Mouse (Mus musculus) Muller cell, postnatal 12 days (primary cell): ENCODE results near the gene Nme7.

Source experiments
- DNase-seq: peaks from one replicate; pipeline ENCODE4 v3.0.0-alpha.2; 2015; ENCODE audit errors: inconsistent ontology term

Nme7 gene

DNA sequence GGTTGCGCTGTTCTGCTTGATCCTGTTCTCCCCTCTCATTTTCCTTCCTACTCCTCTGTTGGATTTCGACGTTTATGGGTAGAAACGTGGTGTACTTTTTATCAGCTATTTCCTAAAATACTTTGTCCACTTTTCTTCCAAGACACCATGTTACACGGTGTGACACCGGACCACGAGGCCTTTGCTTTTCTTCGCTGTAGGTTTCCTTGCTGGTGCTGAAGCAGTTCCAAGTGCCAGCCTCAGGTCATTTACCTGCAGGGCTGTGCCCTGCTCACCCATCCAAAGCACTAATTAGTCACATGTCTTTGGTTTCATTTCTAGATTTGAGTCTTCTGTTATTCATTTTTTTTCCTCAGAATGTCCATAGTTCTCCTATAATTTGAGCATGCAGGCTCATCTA lies 79.7 kb downstream of the Nme7 start:
- no peak for DNase-seq

- DNase-seq, result no peak
These were observed 80.4 kb downstream of the Nme7 start for GRCm38 (mm10) chr1:164384354-164384753.

- no peak for DNase-seq
These were observed 81.1 kb downstream of the Nme7 start for GRCm38 (mm10) chr1:164384972-164385371.

GRCm38 (mm10) chr1:164389743-164390142 lies 85.8 kb downstream of the Nme7 start:
- DNase-seq, result no peak

DNA sequence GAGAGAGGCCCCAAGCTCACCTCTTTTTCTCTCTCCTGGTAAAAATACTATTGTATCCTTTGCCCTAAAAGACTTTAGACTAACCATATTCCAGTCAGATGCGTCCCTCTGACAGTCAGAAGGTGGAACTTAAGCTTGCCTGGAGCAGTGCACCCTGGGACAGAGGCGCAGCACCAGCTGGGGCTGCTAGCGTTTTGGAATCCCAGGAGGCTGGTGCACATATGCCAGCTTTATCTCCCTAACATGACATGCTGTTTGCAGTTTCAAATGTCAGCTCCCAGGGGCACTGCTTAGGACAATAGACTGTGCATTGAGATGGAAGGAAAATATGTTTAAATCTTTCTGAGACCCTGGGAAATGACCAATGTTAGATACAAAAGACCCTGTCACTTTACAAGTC lies 88.3 kb downstream of the Nme7 start:
- DNase-seq, result no peak

DNA sequence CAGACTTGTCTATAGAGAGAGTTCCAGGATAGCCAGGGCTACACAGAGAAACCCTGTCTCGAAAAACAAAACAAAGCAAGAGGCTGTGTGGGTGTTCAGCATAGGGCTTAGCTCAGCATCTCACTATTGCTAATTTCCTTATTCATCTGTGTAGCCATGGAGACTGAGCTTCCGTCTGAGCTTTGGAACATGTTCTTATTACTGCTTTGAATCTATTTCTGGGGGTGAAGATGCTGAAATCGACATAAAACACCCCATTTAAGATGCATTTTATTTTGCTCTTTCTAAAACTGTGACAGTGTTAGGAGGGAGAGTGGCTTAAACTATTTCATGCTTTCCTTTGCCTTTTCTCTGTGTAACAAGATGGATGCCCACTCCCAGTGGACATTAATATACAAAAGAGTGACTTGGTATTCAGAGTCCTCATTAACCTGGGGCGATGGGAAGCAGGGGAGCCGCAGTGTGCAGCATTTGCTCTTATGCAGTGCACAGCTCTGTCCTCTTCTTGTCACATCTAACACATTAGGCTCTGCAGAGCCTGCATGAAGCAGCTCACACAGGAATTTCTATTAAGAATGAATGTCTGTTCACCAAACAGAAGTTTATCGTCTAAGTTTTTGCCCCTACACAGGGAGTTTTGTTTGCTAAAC lies 91.3 kb downstream of the Nme7 start:
- DNase-seq, result no peak

DNA sequence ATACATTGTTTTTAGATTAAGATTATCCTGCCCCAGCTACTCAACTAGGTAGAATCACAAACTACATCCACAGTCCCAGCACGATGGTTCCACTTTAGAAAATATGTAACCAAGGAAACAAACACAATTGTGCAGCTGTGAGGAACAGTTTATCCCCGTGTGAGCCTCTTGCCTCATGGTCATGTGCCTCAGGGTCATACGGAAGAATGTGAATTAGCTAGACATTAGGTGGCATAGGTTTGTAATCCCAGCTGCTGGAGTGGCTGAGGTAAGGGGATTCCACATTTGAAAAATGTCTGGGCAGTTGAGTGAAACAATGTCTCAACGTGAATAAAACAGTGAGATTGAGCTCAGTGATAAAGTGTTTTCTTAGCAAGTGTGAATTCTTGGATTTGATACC lies 93.8 kb downstream of the Nme7 start:
- no peak for DNase-seq

DNA sequence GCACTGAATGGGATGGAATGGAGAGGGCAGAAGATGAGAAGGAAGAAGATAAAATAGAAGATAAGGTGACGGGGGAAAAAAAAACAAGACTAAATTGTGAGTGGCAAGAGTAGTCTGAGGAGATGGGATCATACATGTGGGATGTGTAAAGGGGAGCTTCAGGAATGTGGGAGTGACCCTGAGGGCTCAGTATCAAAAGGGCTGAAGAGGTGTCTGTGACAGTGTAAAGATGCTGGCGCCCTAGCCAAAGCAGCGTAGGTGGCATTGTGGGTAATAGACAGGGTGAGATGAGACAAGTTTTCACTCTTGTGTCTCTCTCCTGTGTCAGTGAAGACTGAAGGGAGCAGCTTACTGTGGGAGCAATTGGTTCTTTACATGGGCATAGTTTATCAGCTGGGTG lies 95.7 kb downstream of the Nme7 start:
- DNase-seq, result no peak

DNA sequence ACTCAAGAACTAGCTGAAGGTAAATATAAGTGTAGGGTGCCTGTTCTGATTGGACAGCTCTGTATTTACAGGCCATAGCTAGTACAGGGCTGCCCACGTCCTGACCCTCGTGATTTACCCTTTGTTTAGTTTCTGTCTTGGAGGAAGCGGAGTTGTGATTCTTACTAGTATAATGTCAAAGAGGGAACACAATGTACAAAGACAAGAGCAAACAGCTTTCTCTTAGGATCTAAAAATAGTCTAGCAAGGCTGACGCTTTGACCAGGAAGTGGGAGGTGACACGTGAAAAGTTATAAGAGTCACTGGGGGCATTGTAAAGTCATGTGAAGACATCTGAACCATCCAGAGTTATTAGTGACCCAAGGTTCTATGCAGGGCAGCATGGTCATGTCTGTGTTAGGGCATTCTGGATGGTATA lies 101.5 kb downstream of the Nme7 start:
- no peak for DNase-seq

- no peak for DNase-seq
These were observed 102.6 kb downstream of the Nme7 start for GRCm38 (mm10) chr1:164406506-164406905.

DNA sequence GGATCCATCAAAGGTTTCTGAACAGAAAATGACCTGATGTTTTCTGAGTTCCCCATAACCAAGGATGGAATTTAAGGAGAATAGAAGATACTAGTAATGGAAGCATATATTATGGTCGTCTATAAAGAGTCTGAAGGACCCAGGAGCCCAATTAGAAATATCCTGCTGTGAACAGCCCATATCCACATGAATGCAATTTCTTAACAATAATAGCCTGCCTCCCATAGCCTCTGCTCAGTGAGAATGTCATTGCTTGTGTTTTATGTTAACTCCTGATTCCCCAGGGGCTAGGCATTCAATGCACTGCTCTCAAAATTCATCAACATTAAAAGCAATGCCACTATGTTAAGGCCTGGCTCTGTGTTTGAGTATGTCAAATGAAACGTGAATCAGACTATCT lies 104.7 kb downstream of the Nme7 start:
- DNase-seq, result no peak

GRCm38 (mm10) chr1:164411306-164411705 lies 107.4 kb downstream of the Nme7 start:
- no peak for DNase-seq

GRCm38 (mm10) chr1:164412906-164413305 lies 109.0 kb downstream of the Nme7 start:
- DNase-seq, result no peak

DNA sequence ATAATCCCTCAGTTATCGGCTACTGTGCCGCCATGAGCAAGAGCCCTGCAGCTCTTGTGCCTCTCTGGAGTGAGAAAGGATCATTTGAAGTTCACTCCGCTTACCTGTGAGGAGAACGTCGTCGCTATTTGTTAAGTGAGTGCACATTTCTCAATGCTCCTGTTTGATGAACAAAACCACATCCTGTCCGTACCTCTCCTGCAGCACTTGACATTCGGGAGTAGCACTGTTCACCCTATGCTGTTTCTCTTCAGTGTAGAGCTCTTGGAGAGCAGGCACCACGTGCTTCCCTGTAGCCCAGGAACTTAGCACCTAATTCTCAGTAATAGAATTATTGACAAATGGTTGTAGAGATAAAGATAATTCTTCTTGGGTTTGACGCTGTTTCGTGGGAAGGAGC lies 109.7 kb downstream of the Nme7 start:
- DNase-seq, result no peak

DNA sequence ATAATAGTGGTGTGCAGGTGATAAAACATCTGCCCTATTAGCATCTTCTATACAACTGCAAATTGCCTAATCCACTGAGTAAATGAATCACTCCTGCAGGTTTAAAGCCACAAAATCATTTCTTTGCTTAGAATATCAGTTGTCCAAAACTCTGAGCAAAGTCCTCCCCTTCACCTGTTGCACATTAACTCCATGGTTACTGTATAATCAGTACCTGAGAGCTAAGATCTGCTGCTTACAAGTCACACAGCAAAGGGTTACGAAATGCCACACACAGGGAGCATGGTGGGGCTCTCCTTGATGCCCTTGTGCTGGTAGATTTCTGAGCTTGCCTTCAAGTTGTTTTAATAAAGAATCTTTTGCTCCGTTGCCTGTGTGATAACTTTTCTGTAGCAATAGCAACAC lies 111.4 kb downstream of the Nme7 start:
- DNase-seq, result no peak

GRCm38 (mm10) chr1:164416692-164417394 lies 112.9 kb downstream of the Nme7 start:
- DNase-seq, result no peak

- no peak for DNase-seq
These were observed 113.7 kb downstream of the Nme7 start for GRCm38 (mm10) chr1:164417604-164418003.

GRCm38 (mm10) chr1:164418320-164418719 lies 114.4 kb downstream of the Nme7 start:
- DNase-seq, result no peak

- no peak for DNase-seq
These were observed 115.5 kb downstream of the Nme7 start for GRCm38 (mm10) chr1:164419401-164419800.

GRCm38 (mm10) chr1:164420623-164421354 lies 116.9 kb downstream of the Nme7 start:
- DNase-seq, result no peak

GRCm38 (mm10) chr1:164426227-164426626 lies 122.3 kb downstream of the Nme7 start:
- DNase-seq, result no peak

GRCm38 (mm10) chr1:164427777-164428176 lies 123.9 kb downstream of the Nme7 start:
- no peak for DNase-seq

DNA sequence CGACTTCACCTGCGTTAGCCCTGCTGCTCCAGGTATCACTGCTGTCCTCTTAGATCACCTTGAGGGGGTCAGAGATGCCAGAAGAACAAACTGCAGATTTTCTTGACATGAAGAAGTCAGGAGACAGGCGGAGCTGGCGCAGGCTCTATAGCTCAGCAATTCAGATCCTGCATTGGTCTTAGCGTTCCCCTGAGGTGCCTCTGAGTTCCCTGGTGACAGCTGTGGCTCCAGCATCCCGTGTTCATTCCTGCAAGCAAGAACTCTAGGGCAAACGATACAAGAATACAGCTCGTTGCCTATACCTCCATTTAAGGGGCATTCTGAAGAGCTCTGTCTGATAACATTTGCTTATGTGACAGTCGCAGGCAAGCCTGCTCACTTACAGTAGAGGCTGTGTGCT lies 124.7 kb downstream of the Nme7 start:
- DNase-seq, result no peak
